Mouse (Mus musculus) olfactory bulb, adult 2 months (tissue): ENCODE measurements around the gene Hspa12b.

Source experiments
- CTCF ChIP-seq: fragments of 200-500 bp; IDR thresholded peaks from 2 replicates; pipeline ENCODE4 v1.5.1; 2012; ENCODE audit warnings: low read depth, mild to moderate bottlenecking, low read length, moderate library complexity; ENCODE audit not compliant: insufficient read depth
- POLR2A ChIP-seq: fragments of 200-500 bp; IDR thresholded peaks from 2 replicates; pipeline ENCODE4 v1.6.1; 2012; ENCODE audit warnings: mild to moderate bottlenecking, low read depth, low read length, moderate library complexity; ENCODE audit not compliant: insufficient read depth

DNA sequence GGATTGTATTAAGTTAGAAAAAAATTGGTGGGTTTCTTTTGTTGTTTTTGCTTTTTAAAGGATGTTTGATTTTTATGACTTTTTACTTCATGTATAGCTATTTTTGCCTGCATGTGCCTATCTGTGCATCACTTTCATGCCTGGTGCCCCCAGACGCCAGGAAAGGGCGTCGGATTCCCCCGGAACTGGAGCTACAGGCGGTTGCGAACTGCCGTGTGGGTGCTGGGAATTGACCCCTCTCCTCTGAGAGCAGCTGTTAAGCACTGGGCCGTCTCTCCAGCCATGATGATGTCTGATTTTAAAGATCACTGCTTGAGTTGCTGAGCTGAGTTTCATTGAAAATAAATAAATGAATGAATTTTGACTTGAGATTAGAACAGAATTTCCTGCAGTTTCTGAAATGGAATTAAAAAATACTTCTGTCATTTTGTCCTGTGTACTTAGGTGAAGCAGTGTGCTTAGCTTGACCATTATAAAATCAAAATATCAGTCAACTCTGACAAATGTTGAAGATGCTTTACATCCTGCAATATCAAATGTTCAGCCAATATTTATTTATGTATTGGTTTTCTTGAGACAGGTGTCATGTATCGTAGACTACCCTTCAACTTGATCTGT lies 6.0 kb downstream of the Hspa12b start, which contains the start of gene Gm11037:
- no peak for TF ChIP-seq POLR2A
- no peak for TF ChIP-seq CTCF
